Mouse (Mus musculus): ENCODE measurements at regions not wholly inside any gene's neighbourhood (a gene's known extent, or its start where the extent isn't known, plus 50 kb on each side); places are given as distances from the start of the nearest gene placed in this dataset.

DNA sequence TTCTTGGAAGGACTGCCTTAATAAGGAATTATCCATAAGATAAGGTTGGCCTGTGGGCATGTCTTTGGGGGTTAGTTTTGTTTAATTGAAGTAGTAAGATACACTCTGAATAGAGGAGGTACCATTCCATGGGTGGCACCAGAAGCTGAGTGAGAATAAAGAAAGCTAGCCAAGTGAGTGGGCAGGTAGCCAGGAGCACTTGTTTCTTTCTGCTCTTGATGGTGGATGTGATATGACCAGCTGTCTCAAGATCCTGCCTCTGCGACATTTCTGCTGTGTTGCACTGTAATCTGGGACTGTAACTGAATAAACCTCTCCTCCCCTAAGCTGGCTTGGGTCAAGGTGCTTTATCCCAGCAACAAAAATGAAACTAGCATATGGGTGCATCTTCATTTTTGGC is 284.2 kb downstream of the Insc start:
- TF ChIP-seq ZKSCAN1 (IDR thresholded peaks at IDR 0.05; ENCODE audit: borderline replicate concordance, low read depth, low read length), result no peak
- TF ChIP-seq E2F4 (IDR thresholded peaks at IDR 0.05; ENCODE audit: insufficient replicate concordance, low read depth, low read length), result no peak
- TF ChIP-seq POLR2A (IDR thresholded peaks at IDR 0.05; ENCODE audit: low read depth, low read length), result no peak
- no peak for TF ChIP-seq CTCF (conservative IDR thresholded peaks at IDR 0.05 in 1 of 2, IDR thresholded peaks at IDR 0.05 in 1 of 2; ENCODE audit: low read depth in 2 of 2, low read length in 2 of 2)

Measured in CH12.LX (cell line).